Mouse (Mus musculus) liver, embryonic 16.5 days (tissue): ENCODE measurements around the gene Gm8050. TPM values are rescaled to one million over a fixed set of nuclear protein-coding genes. Genes with fewer than 3 reads are reported as not detected.
"Not testable (repeated sequence)": the region's sequence is repeated elsewhere in the genome, so short reads cannot be mapped to it uniquely, and the experiment has no call there.

Source experiments
- ATAC-seq: fragments of 200-750 bp; cut with Nextera tagmentation; 2 replicates; pipeline ENCODE4 v1.8.0; 2017; ENCODE audit warnings: low read depth, mild to moderate bottlenecking, moderate number of reproducible peaks, moderate library complexity
- H3K27ac ChIP-seq: fragments of 300-500 bp; sonication (generic); 2 replicates; pipeline ENCODE4 v1.5.1; 2014; ENCODE audit warnings: mild to moderate bottlenecking, low read length
- H3K27me3 ChIP-seq: fragments of 300-500 bp; sonication (generic); 2 replicates; pipeline ENCODE4 v1.6.1; 2014; ENCODE audit warnings: low read depth, low read length, mixed read lengths; ENCODE audit not compliant: control insufficient read depth, insufficient read depth
- H3K36me3 ChIP-seq: fragments of 300-500 bp; sonication (generic); 2 replicates; pipeline ENCODE4 v1.6.1; 2014; ENCODE audit warnings: mild to moderate bottlenecking; ENCODE audit not compliant: control insufficient read depth, insufficient read depth
- H3K4me1 ChIP-seq: fragments of 300-500 bp; sonication (generic); 2 replicates; pipeline ENCODE4 v1.6.1; 2014; ENCODE audit warnings: low read depth, low read length, mixed read lengths; ENCODE audit not compliant: control insufficient read depth
- H3K4me2 ChIP-seq: fragments of 300-500 bp; sonication (generic); 2 replicates; pipeline ENCODE4 v1.6.1; 2014; ENCODE audit warnings: low read depth, low read length, mixed read lengths
- H3K4me3 ChIP-seq: fragments of 300-500 bp; sonication (generic); 2 replicates; pipeline ENCODE4 v1.5.1; 2014; ENCODE audit warnings: low read depth, mild to moderate bottlenecking, low read length
- H3K9ac ChIP-seq: fragments of 300-500 bp; sonication (generic); 2 replicates; pipeline ENCODE4 v1.6.1; 2014; ENCODE audit warnings: low read depth, low read length
- H3K9me3 ChIP-seq: fragments of 300-500 bp; sonication (generic); replicated peaks from 2 replicates; pipeline ENCODE4 v1.6.1; 2016; ENCODE audit warnings: low read length; ENCODE audit not compliant: control insufficient read depth
- WGBS: fragments of 180-500 bp; shearing (Covaris S2); extraction: QIAGEN DNeasy Blood & Tissue Kit; methylation state at CpG from one replicate; pipeline ENCODE4 v1.1.7; 2014; ENCODE audit not compliant: insufficient replicate concordance; 5-methylcytosine and 5-hydroxymethylcytosine counted together
- polyA plus RNA-seq: library from polyadenylated mRNA; unstranded; fragments of >200 nt; fragmentation: Nextera tagmentation; extraction: Ambion mirVana; gene quantifications from 2 replicates; pipeline ENCODE4 v1.2.1, GENCODE M21; 2015

Gene Gm8050
- not detected in 2 replicates for polyA plus RNA-seq

DNA sequence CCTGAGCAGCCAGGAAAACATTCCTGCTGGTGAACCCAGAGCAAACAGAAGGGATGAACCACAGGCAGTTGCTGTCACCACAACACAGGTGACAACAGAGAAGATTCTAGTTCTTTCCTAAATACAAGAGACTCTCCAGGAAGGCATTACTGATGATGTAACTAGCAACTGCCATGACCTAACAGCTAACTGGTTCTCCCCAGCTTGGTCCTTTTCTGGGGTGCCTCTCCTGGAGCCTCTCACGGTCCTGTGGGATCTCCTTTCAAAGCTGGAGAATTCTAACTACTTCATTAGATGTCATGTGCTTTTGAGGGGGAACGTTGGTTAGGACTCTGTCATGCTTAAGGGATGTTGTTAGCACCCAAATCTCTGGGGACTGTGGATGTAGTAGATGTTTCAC is at the start of gene Gm8050:
TSS of gene Gm8050 (minus strand) at position 101 of the 400 bp plus-strand sequence.
- not testable (repeated sequence) for H3K9me3 ChIP-seq, H3K4me3 ChIP-seq, H3K27ac ChIP-seq, H3K4me2 ChIP-seq, H3K4me1 ChIP-seq, H3K36me3 ChIP-seq, H3K27me3 ChIP-seq, ATAC-seq, H3K9ac ChIP-seq
- WGBS = no CpG with 5 or more reads among the region's 2 CpGs

- H3K36me3 ChIP-seq, H3K4me1 ChIP-seq, ATAC-seq, H3K4me3 ChIP-seq, H3K9ac ChIP-seq, H3K27me3 ChIP-seq, H3K4me2 ChIP-seq, H3K27ac ChIP-seq, H3K9me3 ChIP-seq: not testable (repeated sequence)
- 0% methylated on average over 4 of the region's 13 CpGs for WGBS
Observed at GRCm38 (mm10) chr14:6757231-6757536, 37.1 kb upstream of the Gm8050 start.

GRCm38 (mm10) chr14:6756384-6757230 is 36.6 kb upstream of the Gm8050 start:
- not testable (repeated sequence) for H3K36me3 ChIP-seq, H3K27me3 ChIP-seq, H3K4me3 ChIP-seq, H3K4me2 ChIP-seq, H3K9me3 ChIP-seq, H3K4me1 ChIP-seq, H3K27ac ChIP-seq, ATAC-seq, H3K9ac ChIP-seq
- 2% methylated on average over 15 of the region's 67 CpGs for WGBS

DNA sequence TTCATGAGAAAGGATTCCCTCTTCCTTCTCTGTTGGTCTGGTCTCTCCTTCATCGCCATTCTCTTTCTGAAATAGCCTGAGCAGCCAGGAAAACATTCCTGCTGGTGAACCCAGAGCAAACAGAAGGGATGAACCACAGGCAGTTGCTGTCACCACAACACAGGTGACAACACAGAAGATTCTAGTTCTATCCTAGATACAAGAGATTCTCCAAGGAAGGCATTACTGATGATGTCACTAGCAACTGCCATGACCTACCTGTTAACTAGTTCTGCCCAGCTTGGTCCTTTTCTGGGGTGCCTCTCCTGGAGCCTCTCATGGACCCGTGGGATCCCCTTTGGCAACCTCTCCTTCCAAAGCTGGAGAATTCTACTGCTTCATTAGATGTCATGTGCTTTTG is 22.2 kb upstream of the Gm8050 start, which contains the start of gene Gm3636:
TSS of gene Gm3636 (minus strand) at position 101 of the 400 bp plus-strand sequence.
- WGBS = no CpG with 5 or more reads among the region's 2 CpGs
- not testable (repeated sequence) for ATAC-seq, H3K9ac ChIP-seq

GRCm38 (mm10) chr14:6684070-6684469 is 36.0 kb downstream of the Gm8050 start, which contains the start of gene Gm10251:
TSS of gene Gm10251 (minus strand) at chr14:6684170.
- not testable (repeated sequence) for H3K27ac ChIP-seq

More for the DNA sequence above, 22.2 kb upstream of the Gm8050 start, which contains the start of gene Gm3636:
- H3K27ac ChIP-seq, H3K36me3 ChIP-seq, H3K4me3 ChIP-seq, H3K4me2 ChIP-seq, H3K27me3 ChIP-seq, H3K4me1 ChIP-seq, H3K9me3 ChIP-seq: not testable (repeated sequence)

More at GRCm38 (mm10) chr14:6684070-6684469, 36.0 kb downstream of the Gm8050 start, which contains the start of gene Gm10251:
- H3K9me3 ChIP-seq, H3K9ac ChIP-seq, H3K27me3 ChIP-seq, H3K4me3 ChIP-seq, H3K4me1 ChIP-seq, H3K36me3 ChIP-seq, H3K4me2 ChIP-seq, ATAC-seq: not testable (repeated sequence)
- WGBS = no CpG with 5 or more reads among the region's 1 CpGs

Other genes with a start within 250 kb of the Gm8050 start
- gene Gm8356, start 183.0 kb downstream of the Gm8050 start, polyA plus RNA-seq = not detected in 2 replicates
- not detected in 2 replicates for gene Gm3629, start 129.6 kb downstream of the Gm8050 start, polyA plus RNA-seq
- not detected in 2 replicates for gene Gm3460, start 97.8 kb downstream of the Gm8050 start, polyA plus RNA-seq
- gene Gm10251, start 36.1 kb downstream of the Gm8050 start, polyA plus RNA-seq = not detected in 2 replicates
- 0.12 TPM in 1 of 2 replicates, not detected in the other for gene Gm3636, start 22.1 kb upstream of the Gm8050 start, polyA plus RNA-seq
- not detected in 2 replicates for gene Gm8362, start 54.2 kb upstream of the Gm8050 start, polyA plus RNA-seq
- gene Gm3642, start 120.1 kb upstream of the Gm8050 start, polyA plus RNA-seq = not detected in 2 replicates
- gene Gm3667, start 169.7 kb upstream of the Gm8050 start, polyA plus RNA-seq = not detected in 2 replicates